Mouse (Mus musculus) ovary, postnatal 14 days (tissue): Measurements from ENCODE around the gene Tstd3.

Experiments used
- DNase-seq: peaks from one replicate; pipeline ENCODE4 v3.0.0; 2022; ENCODE audit warnings: low spot score

Gene Tstd3

DNA sequence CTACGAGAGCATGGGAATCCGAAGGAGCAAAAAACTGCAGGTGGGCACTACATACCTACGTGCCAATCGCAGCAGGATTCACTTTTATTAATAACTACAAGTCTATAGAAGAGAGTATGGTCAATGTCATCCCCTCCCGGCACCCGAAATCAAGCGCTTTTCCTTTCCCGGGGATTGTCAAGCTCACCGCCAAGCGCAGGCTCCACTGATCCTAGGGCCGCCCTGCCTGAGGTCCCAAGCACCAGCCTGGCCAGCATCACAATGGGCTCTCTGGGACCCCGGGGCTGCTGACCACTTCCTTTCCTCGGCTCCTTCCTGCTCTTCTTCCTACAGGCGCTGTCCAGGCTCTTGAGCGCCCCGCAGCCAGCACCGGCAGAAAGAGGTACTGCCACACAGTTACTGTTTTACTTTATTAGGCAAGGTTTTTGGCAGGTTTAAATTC is at the start of gene Tstd3, which contains the start of gene Usp45:
Gene Tstd3, minus strand, starts transcription at position 350 of the 442 bp plus-strand sequence.
Gene Usp45, plus strand, starts transcription at position 294 of the 442 bp plus-strand sequence.
- peak; percentile 60 for DNase-seq

DNA sequence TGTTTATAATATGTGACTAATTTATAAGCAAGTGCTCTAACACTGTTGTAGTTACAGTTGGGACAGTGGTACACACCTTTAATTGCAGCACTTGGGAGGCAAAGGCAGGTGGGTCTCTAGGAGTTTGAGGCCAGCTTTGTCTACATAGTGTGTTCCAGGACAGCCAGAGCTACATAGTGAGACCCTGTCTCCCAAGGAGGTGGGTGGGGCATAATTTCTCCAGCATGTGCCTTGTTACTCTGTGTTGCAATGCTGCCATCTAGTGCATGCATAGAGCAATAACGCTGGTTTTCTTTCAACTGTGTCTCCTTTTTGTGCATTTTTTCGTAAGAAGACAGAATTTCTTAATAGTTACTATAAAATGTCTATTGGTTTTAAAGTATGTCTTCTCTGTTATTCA is 47.0 kb upstream of the Tstd3 start:
- peak; percentile 19 for DNase-seq

DNA sequence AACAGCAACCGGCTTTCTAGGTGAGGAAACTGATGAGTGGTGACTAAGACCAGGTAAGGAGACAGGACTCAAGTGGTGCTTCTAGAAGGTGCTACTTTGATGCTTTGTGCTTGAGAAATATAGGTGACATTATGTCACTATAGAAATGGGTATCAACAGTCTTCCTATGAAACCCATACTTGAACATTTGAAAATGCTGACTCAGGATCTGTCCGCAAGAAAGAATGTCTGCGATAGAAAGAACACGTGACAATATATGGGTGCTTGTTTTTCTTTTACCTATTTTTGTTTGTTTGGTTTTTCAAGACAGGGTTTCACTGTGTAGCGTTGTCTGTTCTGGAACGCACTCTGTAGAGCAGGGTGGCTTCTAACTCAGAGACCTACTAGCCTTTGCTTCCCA is 45.6 kb upstream of the Tstd3 start:
- no peak for DNase-seq

DNA sequence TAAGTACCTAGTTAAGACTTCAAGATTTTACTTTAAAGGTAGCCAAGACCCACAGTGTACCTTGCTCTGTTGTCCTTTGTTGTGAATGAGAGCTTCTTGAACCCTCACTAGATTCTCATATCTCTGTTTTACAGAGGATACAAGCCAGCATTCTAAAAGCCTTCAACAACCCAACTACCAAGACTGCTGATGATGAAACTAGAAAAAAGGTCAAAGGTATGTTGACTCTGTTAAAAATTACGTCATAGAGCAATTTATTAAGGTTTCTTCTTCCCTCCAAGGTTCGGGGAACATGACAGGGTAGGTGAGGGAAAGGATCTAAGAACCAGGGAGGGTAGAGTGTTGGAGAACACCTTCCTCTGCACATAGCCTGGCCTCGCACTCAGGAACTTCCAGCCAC is 43.6 kb upstream of the Tstd3 start:
- DNase-seq, result no peak

DNA sequence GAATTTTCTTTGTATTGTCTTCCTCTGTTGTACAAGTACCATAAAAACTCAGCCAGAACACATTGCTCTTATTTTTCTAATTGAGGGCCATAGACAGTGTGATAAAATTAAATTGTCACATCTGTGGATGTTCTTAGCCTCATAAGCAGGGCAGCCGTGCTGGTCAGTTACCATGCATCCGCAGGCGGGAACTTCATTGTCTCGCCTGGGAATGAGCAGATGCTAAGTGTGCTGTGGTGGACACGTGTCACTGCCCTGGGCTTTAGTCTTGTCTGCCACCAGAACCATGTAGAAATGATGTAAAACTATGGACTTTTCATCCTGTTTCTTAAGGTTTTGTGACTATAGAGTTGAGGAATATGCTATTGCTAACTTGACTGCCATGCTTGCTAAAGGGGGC is 40.2 kb upstream of the Tstd3 start:
- DNase-seq, result no peak

DNA sequence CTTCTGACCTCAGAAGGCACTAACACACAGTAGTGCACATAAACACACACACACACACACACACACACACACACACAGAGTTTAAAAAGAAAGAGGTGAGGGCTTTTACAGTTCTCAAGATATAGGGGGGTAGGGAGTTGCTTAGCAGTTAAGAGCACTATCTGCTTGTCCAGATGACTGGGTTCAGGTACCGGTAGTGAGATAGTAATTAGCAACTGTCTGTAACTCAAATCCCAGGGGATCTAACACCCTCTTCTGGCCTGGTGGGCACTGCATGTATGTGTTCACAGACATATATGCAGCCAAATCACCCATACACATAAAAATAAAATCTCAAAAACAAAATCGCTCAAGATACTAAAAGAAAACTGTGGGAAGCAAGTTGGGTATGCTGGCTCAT is 34.6 kb upstream of the Tstd3 start:
- no peak for DNase-seq

DNA sequence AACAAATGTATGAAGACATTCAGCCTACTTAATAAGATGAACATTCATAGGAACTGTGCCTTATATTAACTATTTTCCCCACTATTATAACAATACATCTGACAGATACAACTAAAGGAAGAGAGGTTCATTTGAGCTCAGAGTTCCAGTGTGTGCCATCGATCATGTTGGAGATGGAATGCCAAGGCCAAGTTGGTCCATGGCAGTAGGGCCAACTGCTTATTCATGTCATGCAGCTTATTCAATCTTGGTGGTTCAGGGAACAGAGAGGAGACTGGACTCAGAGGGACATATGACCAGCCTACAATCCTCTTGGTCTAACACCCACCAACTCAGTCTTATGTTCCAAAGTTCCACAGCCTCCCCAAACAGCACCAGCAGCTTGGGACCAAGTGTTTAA is 34.0 kb upstream of the Tstd3 start:
- DNase-seq, result no peak

DNA sequence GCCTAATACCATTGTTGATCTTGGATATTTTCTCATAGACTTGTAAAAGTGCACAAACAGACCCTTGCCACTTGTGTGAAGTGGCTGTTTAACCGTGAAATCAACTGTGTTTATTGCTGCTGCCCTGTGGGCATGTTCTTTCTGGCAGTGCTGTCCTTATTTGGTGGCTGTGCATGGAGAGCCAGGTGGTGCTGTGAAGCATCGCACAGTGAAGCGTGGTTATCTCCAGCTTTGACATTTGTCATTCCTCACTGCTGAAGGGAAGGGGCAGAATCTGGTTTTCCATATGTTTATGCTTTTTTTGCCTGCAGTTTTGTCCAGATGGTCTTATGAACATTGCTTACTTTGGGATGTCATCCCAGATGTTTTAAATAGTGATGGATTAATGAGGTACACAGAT is 26.6 kb upstream of the Tstd3 start:
- no peak for DNase-seq

DNA sequence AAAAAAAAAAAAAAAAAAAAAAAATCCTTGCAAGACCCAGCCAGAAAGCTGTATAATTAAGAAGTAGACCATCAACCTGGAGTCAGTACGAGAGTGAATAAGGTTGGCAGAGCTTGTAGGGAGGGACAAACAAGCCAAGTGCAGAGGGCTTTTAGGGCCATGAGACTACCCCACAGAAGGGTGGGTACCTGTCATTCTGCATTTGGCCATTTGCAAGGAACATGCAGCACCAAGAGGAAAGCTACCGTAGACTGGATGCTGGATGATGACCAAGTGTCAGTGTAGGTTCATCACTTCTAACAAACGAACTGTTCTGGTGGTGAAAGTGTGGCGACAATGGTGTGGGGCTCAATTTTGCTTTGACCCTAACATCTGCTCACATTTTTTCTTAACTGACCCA is 22.8 kb upstream of the Tstd3 start:
- DNase-seq, result no peak

DNA sequence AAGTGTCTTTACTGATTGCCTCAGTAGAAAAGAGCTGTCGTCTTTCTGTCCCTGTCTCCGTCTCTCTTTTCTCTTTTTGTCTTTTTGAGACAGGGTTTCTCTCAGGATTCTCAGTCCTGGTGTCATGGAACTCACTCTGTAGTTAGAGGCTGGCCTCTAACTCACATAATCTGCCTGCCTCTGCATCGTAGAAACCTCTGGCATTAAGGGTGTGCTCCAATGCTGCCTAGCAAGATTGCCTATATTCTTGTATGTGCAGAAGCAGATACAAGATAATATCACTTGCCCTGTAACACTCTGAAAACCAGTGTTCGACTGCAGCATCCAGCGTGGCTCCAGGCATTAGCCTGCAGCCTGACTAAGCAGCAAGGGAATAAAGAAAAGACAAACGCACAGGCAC is 21.9 kb upstream of the Tstd3 start:
- no peak for DNase-seq

DNA sequence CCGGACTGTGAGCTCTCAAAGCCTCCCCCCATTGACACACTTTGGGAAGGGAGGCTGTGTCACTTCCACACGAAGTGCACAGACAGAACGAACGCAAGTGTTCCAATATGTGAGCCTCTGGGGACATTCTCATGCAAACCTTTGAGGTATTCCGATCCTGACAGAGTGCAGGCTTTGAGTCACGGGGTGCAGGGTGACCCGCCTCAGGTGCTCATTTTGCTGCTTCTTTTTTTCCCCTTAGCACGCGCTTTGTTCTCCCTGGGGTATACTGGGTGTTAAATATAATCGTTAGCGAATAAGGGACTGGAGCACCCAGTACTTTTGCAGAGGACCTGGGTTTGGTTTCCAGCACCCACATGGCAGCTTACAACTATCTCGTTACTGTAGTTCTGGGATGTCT is 19.3 kb upstream of the Tstd3 start:
- no peak for DNase-seq

DNA sequence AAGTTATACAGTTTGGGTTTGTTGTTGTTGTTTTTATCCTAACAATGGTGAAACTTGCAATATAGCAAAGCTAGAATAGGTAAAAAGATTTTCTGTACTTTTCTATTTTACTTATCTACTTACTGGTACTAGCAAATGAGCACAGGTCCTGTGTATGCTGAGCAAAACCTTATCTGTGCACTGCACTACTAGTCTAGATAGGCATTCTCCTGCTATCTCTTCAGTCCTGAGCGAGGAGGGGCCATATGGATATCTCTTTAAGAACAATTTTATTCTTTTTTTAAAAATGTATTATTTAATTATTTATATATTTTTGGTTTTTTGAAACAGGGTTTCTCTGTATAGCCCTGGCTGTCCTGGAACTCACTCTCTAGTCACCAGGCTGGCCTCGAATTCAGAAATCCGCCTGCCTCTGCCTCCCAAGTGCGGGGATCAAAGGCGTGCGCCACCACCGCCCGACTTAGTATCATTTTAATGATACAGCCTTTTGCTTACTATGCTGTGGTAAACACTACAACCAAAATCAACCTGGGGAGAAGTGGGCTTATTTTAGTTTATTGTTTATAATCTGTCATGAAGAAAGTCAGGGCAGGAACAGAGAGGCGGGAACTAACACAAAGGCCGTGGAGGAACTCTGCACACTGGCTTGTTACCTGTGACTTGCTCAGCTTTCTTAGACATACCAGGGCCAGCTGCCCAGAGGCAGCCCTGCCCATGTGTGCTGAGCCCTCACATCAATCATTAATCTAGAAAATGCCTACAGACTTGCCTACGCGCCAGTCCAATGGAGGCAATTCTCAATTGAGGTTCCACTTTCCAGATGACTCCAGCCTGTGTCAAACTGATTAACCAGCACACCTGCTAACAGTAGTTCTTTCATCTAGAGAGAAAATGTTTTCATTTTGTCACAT is 14.1 kb upstream of the Tstd3 start:
- no peak for DNase-seq

DNA sequence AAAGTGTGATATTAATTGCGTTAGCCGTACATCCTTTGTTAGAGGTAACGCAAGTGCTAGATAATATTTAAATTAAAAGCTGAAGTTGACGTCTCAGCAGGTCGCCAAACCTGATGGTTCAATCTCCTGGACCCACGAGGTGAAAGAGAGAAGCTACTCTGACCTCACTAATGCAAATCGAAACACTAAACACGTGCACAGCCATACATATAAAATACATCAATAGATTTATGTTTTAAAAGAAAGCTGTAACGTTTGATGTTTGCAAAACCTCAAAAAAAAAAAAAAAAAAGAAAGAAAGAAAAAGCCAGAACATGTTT is 9.9 kb upstream of the Tstd3 start:
- DNase-seq, result no peak

DNA sequence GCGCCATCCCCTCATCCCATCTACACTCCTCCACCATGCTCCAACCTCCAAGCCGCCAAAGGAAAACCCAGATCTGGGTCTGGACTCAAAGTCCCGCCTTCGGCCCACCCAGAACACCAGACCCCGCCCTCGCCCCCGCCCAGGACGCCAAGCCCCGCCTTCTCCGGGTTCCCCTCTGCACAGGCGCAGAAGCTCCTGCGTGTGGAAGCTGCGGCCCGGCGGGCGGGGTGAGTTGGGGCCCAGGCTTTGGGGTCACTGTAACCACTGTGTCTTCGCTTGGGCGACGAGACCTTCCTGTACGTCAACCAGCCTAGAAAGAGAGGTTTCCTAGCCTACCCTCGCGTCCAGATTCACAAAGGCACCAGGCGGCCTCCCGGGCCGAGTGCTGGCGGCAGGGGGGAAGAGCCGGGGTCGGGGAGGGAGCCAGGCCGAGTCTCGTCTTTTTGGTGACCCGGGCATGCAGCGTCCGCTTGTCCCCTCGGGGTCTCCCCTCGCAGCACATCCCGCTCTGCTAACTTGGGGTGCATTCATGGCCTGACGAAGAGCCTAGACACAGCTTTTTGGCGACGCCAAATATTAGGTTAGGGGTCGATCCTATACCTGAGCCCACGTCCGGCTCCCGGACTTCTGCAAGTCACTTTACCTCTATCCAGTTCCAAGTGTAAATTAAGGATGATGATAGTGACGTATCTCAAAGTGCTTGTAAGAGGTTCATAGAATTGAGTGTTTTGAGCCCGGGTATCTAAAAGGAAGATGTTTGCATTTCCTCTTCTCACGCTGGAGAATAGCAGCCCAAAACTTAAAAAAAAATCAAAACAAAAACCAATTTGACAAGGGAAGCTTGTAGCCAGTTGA is 9.3 kb upstream of the Tstd3 start:
- peak; percentile 93 for DNase-seq

DNA sequence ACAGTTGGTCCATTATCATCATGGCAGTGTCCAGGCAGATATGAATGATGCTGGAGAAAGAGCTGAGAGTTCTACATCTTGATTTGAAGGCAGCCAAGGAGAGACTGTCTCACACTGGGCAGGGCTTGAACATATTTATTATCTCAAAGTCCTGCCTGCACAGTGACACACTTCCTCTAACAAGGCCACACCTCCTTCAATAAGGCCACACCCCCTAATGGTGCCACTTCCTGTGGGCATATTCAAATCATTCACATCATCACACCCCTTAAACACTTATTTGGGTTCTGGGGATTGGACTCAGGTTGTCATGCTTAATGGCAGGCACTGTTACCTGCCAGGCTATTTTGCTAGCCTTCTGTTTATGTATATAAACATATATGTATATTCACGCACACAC is 5.3 kb upstream of the Tstd3 start:
- DNase-seq, result no peak

DNA sequence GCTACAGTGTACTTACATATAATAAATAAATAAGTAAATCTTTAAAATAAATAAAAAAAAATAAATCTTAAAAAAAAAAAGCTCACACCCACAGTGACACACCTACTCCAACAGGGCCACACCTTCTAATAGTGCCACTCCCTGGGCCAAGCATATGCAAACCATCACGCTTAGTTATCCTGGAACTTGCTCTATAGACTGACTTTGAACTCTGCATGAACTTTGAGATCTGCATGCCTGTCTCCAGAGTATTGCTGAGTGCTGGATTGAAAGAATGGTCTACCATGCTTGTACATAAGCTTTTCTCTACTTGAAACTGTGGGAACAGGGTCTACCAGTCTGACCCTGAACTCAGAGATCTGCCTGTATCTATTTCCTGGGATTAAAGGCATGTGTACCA is 4.1 kb upstream of the Tstd3 start:
- DNase-seq, result no peak

DNA sequence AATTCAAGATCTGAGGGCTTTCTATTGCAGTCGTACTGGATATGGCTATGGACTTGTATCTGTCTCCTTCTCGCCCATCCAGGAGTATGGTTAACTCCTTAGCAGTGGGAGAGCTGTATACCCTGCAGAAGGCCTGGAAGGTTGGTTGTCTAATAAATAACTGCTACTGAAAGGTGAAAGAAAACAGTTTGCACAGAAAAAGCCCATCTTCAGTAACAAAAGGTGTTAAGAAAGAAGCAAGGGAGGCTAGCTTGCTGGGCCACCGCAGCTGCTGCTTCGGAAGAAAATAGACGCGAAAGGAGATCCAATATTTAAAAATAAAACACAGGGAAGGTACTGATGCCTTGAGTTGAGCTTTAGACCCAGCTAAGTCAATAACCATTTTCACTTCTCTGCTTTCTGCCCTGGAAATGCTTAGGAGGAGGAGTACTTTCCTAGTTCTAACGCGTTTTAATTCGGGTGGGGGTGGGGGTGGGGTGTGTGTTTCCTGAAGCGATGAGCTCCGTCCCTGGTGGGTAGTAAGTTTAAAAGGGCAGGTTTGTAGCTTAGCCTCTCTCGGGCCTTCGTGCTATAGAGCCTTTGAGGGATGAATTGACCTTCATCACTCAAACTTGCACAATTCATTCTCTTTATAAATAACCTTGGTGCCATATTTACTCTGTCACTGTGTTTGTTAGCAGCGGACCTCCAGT is 695 bp downstream of the Tstd3 start:
- DNase-seq, result no peak

DNA sequence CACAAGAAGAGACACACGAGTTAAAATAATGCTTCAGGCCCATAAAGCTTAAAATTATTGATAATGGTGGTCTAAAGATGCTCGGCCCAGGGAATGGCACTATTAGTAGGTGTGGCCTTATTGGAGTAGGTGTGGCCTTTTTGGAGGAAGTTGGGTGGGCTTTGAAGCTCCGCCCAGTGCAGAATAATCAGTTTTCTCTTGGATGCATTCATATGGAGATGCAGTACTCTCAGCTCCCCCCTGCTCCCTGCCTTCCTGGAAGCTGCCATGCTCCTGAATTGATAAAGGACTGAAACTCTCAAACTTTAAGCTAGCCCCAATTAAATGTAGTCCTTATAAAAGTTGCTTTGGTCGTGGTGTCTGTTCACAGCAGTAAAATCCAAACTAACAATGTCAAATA is 3.2 kb downstream of the Tstd3 start:
- DNase-seq, result no peak

DNA sequence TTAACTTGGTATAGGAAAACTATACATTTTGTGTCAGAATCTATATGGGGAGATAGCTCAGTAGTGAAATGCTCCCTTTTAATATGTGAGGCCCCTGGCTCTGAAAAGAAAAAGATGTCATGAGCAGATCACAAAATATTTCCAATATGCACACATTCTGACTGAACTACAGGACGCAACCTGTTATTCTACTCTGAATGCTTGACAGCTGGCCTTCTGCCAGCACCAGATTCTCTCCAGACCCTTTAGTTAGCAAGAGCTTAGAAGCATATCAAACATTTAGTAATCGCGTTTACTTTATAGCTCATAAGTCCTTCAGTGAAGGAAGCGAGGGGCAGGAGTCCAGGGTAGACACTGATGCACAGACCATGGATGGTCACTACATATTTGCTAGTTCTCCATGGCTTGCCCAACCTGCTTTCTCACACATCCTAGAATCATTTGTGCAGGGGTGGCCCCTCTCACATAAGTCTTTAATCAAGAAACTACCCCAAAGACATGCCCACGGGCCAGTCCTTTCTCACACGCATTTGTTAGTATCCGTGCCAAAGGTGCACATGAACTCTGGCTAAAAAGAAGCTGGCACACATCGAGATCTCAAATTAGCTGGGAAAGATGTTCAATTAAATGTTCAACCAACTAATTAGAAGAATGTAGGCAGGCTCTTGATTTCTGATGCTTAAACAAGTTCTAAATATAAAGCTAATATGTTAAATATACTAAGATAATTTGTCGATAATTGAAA is 5.4 kb downstream of the Tstd3 start:
- no peak for DNase-seq

DNA sequence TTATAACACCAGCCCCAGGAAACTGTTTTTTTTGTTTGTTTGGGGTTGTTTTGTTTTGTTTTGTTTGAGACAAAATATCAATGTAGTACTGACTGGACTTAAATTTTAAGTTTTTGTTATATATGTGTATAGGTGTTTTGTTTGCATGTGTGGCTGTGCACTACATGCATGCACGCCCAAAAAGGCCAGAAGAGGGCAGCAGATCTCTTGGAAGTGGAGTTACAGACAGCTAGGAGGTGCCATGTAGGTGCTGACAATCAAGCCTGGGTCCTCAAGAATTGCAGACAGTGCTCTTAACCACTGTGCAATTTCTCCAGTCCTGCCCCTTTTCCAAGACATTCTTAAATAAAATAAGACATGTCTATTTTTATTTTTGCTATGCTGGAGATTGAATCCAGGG is 8.2 kb downstream of the Tstd3 start:
- DNase-seq, result no peak

DNA sequence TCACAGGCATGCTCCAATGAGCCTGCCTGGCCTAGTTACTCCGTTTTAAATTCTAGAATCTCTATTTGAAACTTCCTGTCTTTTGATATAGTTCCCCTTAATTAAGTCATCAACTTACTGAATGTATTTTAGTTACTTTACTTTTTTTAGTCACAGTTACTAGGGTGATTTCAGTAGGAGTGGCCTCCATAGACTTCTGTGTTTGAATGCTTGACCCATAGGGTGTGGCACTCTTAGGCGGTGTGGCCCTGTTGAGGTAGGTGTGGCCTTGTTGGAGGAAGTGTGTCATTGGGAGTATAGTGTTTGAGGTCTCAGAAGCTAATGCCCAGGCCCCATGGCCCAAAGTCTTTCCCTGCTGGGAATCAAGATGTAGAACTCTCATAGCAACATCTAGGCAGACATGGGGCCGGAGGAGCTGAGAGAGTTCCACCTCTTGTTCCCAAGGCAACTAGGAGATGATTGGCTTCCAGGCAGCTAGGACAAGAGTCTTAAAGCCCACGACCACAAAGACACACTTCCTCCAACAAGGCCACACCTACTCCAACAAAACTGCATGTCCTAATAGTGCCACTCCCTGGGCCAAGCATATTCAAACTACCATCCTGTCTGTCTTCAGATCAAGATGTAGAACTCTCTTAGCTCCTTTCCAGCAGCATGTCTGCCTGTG is 11.8 kb downstream of the Tstd3 start:
- DNase-seq, result no peak
